Mouse (Mus musculus) brain, embryonic 14.5 days (tissue): ENCODE measurements around the gene Cd27.

ENCODE experiments used
- CTCF ChIP-seq: fragments of 200-500 bp; IDR thresholded peaks from 2 replicates; pipeline ENCODE4 v1.5.1; 2012; ENCODE audit warnings: inconsistent platforms, mild to moderate bottlenecking, moderate library complexity, borderline replicate concordance; ENCODE audit not compliant: insufficient read depth, insufficient read length; ENCODE audit errors: extremely low read depth
- POLR2A ChIP-seq: fragments of 200-500 bp; IDR thresholded peaks from 2 replicates; pipeline ENCODE4 v1.6.1; 2012; ENCODE audit warnings: mild to moderate bottlenecking, inconsistent platforms, borderline replicate concordance; ENCODE audit not compliant: poor library complexity, insufficient read depth, insufficient read length, severe bottlenecking; ENCODE audit errors: extremely low read depth

DNA sequence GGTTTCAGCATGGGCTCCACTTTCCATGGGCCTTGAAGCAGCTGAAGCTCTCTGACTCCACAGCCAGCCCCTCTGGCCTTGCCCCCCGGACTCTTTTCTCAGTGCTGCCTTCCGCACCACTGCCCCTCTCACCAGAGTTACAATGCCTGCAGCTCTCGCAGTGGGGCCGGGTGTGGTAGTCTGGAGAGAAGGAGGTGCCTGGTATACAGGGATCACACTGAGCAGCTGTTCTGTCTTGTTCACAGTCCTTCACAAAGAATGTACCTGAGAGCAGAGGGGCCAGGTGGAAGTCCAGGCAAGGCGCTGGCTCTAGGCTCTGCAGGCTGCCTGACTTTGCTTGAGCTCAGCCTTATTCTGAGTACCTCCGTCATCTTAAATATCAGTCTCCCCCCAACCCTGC lies 469 bp downstream of the Cd27 start:
- no peak for TF ChIP-seq CTCF
- TF ChIP-seq POLR2A: no peak
